Mouse (Mus musculus) embryonic facial prominence, embryonic 11.5 days (tissue): ENCODE data around the gene Adamts18. TPM values are rescaled to one million over a fixed set of nuclear protein-coding genes. Genes with fewer than 3 reads are reported as not detected.
"Not testable (repeated sequence)": the region's sequence is repeated elsewhere in the genome, so short reads cannot be mapped to it uniquely, and the experiment has no call there.

ENCODE experiments used
- ATAC-seq: fragments of 200-750 bp; cut with Nextera tagmentation; replicated peaks from 2 replicates; pipeline ENCODE4 v1.8.0; 2017; ENCODE audit warnings: low read depth; ENCODE audit not compliant: insufficient number of reproducible peaks, low FRiP score, low TSS enrichment
- DNase-seq: peaks from one replicate; pipeline ENCODE4 v3.0.0-alpha.2; 2015; ENCODE audit warnings: low spot score
- H3K27ac ChIP-seq: fragments of 300-500 bp; sonication (generic); replicated peaks from 2 replicates; pipeline ENCODE4 v1.5.1; 2014; ENCODE audit warnings: mild to moderate bottlenecking, low read depth, low read length, control low read depth
- H3K27me3 ChIP-seq: fragments of 300-500 bp; sonication (generic); 2 replicates; pipeline ENCODE4 v1.6.1; 2014; ENCODE audit warnings: mild to moderate bottlenecking, low read length, moderate library complexity, mixed read lengths; ENCODE audit not compliant: control insufficient read depth, insufficient read depth
- H3K36me3 ChIP-seq: fragments of 300-500 bp; sonication (generic); replicated peaks from 2 replicates; pipeline ENCODE4 v1.6.1; 2014; ENCODE audit warnings: low read depth, mild to moderate bottlenecking, low read length, moderate library complexity, mixed read lengths; ENCODE audit not compliant: control insufficient read depth, insufficient read depth
- H3K4me1 ChIP-seq: fragments of 300-500 bp; sonication (generic); 2 replicates; pipeline ENCODE4 v1.6.1; 2014; ENCODE audit warnings: low read length, mixed read lengths; ENCODE audit not compliant: control insufficient read depth, insufficient read depth
- H3K4me2 ChIP-seq: fragments of 300-500 bp; sonication (generic); 2 replicates; pipeline ENCODE4 v1.6.1; 2014; ENCODE audit warnings: low read depth, mild to moderate bottlenecking, control low read depth, low read length, moderate library complexity
- H3K4me3 ChIP-seq: fragments of 300-500 bp; sonication (generic); 2 replicates; pipeline ENCODE4 v1.5.1; 2014; ENCODE audit warnings: low read depth, low read length, control low read depth
- H3K9ac ChIP-seq: fragments of 300-500 bp; sonication (generic); replicated peaks from 2 replicates; pipeline ENCODE4 v1.6.1; 2014; ENCODE audit warnings: mild to moderate bottlenecking, control low read depth, low read length
- H3K9me3 ChIP-seq: fragments of 300-500 bp; sonication (generic); replicated peaks from 2 replicates; pipeline ENCODE4 v1.6.1; 2016; ENCODE audit warnings: mild to moderate bottlenecking, low read length, inconsistent platforms, mixed read lengths; ENCODE audit not compliant: control insufficient read depth
- WGBS: fragments of 180-500 bp; shearing (Covaris S2); extraction: QIAGEN DNeasy Blood & Tissue Kit; methylation state at CpG from one replicate; pipeline ENCODE4 v1.1.7; 2014; 5-methylcytosine and 5-hydroxymethylcytosine counted together
- polyA plus RNA-seq: library from polyadenylated mRNA; unstranded; fragments of >200 nt; fragmentation: Nextera tagmentation; extraction: Ambion mirVana; gene quantifications from 2 replicates; pipeline ENCODE4 v1.2.1, GENCODE M21; 2014

Gene Adamts18
- polyA plus RNA-seq, 1 experiment from 2014 or later = 3.6 TPM

- peak; percentile 0 for DNase-seq
- no peak overlapping the region for H3K27ac ChIP-seq
- H3K36me3 ChIP-seq = no peaks in the 10 kb centered on the region
- H3K4me2 ChIP-seq = no peak overlapping the region
- H3K9ac ChIP-seq = no peak overlapping the region
- WGBS = 73% methylated on average over 5 of the region's 5 CpGs
- no peak for ATAC-seq
- no peaks in the 10 kb centered on the region for H3K9me3 ChIP-seq
- H3K27me3 ChIP-seq = no peaks in the 10 kb centered on the region
- H3K4me1 ChIP-seq = no peaks in the 10 kb centered on the region; the same call in 1 of the 2 replicates
- no peak overlapping the region for H3K4me3 ChIP-seq
Measured at GRCm38 (mm10) chr8:113801551-113801950, 47.0 kb downstream of the Adamts18 start.

GRCm38 (mm10) chr8:113800556-113800955 is 48.0 kb downstream of the Adamts18 start:
- H3K27me3 ChIP-seq, DNase-seq, H3K9ac ChIP-seq, H3K4me2 ChIP-seq, H3K4me1 ChIP-seq, H3K9me3 ChIP-seq, H3K36me3 ChIP-seq, ATAC-seq, H3K4me3 ChIP-seq, H3K27ac ChIP-seq: not testable (repeated sequence)
- no CpG with 5 or more reads among the region's 5 CpGs for WGBS

- no peaks in the 10 kb centered on the region; the same call in 1 of the 2 replicates for H3K4me1 ChIP-seq
- no peak overlapping the region for H3K4me2 ChIP-seq
- no CpG with 5 or more reads among the region's 5 CpGs for WGBS
- no peaks in the 10 kb centered on the region for H3K36me3 ChIP-seq
- no peaks in the 10 kb centered on the region for H3K9me3 ChIP-seq
- no peak overlapping the region for H3K27ac ChIP-seq
- no peak for ATAC-seq
- no peaks in the 10 kb centered on the region for H3K27me3 ChIP-seq
- no peak overlapping the region for H3K9ac ChIP-seq
- no peak overlapping the region for H3K4me3 ChIP-seq
- DNase-seq = no peak
Measured at GRCm38 (mm10) chr8:113799550-113799949, 49.0 kb downstream of the Adamts18 start.

GRCm38 (mm10) chr8:113791856-113792255 is 56.7 kb downstream of the Adamts18 start:
- Histone ChIP-seq H3K9me3 (no peaks in the 10 kb centered on the region), H3K27me3 (no peaks in the 10 kb centered on the region), H3K4me1 (no peaks in the 10 kb centered on the region), H3K36me3 (no peaks in the 10 kb centered on the region), H3K27ac (no peak overlapping the region), H3K4me3 (no peak overlapping the region), H3K4me2 (no peak overlapping the region), H3K9ac (no peak overlapping the region)
- DNase-seq = no peak
- no peak for ATAC-seq
- no CpG with 5 or more reads among the region's 13 CpGs for WGBS

GRCm38 (mm10) chr8:113791061-113791460 is 57.5 kb downstream of the Adamts18 start:
- no peak overlapping the region for H3K9ac ChIP-seq
- no peak overlapping the region for H3K4me3 ChIP-seq

GRCm38 (mm10) chr8:113783711-113784110 is 64.8 kb downstream of the Adamts18 start:
- H3K9me3 ChIP-seq = no peaks in the 10 kb centered on the region
- H3K36me3 ChIP-seq = no peaks in the 10 kb centered on the region
- DNase-seq (no peak), ATAC-seq (no peak)
- no peak overlapping the region for H3K9ac ChIP-seq
- no peak overlapping the region for H3K4me3 ChIP-seq
- whole genome bisulfite sequencing = no CpG with 5 or more reads among the region's 3 CpGs
- H3K27me3 ChIP-seq = no peaks in the 10 kb centered on the region
- H3K4me2 ChIP-seq = no peak overlapping the region
- no peaks in the 10 kb centered on the region for H3K4me1 ChIP-seq
- no peak overlapping the region for H3K27ac ChIP-seq

More at GRCm38 (mm10) chr8:113791061-113791460, 57.5 kb downstream of the Adamts18 start:
- H3K4me2 ChIP-seq = no peak overlapping the region
- no peak for ATAC-seq
- no peaks in the 10 kb centered on the region for H3K36me3 ChIP-seq
- H3K9me3 ChIP-seq = no peaks in the 10 kb centered on the region
- DNase-seq = no peak
- no peaks in the 10 kb centered on the region for H3K4me1 ChIP-seq
- no CpG with 5 or more reads among the region's 3 CpGs for WGBS
- H3K27ac ChIP-seq = no peak overlapping the region
- H3K27me3 ChIP-seq = no peaks in the 10 kb centered on the region

GRCm38 (mm10) chr8:113781554-113781953 is 67.0 kb downstream of the Adamts18 start:
- Histone ChIP-seq H3K4me1 (no peaks in the 10 kb centered on the region), H3K9ac (no peak overlapping the region), H3K4me3 (no peak overlapping the region), H3K27me3 (no peaks in the 10 kb centered on the region), H3K27ac (no peak overlapping the region), H3K4me2 (no peak overlapping the region), H3K9me3 (no peaks in the 10 kb centered on the region), H3K36me3 (no peaks in the 10 kb centered on the region)
- WGBS = 34% methylated on average over 2 of the region's 2 CpGs
- DNase-seq = peak; percentile 9
- no peak for ATAC-seq

GRCm38 (mm10) chr8:113775361-113775760 is 73.2 kb downstream of the Adamts18 start:
- Histone ChIP-seq H3K4me1 (no peaks in the 10 kb centered on the region), H3K27ac (no peak overlapping the region), H3K4me2 (no peak overlapping the region), H3K27me3 (no peaks in the 10 kb centered on the region), H3K9me3 (no peaks in the 10 kb centered on the region), H3K4me3 (no peak overlapping the region), H3K9ac (no peak overlapping the region), H3K36me3 (no peaks in the 10 kb centered on the region)
- ATAC-seq (no peak), DNase-seq (peak; percentile 0)
- WGBS = 75% methylated on average over 6 of the region's 6 CpGs
